Mouse (Mus musculus): ENCODE measurements around the gene Sf3a1.

GRCm38 (mm10) chr11:4226569-4227325, 66.6 kb downstream of the Sf3a1 start:
- no peak for TF ChIP-seq POLR2A (IDR thresholded peaks at IDR 0.05; ENCODE audit: borderline replicate concordance, insufficient read depth, low read length)
- TF ChIP-seq CTCF (IDR thresholded peaks at IDR 0.05; ENCODE audit: borderline replicate concordance, insufficient read depth, low read depth, low read length) = no peak

Data from cerebellum, adult 2 months (tissue).